Mouse (Mus musculus) spleen, postnatal 36 days (tissue): Measurements from ENCODE around the gene Tdrd12.
"Not testable (repeated sequence)": the region's sequence is repeated elsewhere in the genome, so short reads cannot be mapped to it uniquely, and the experiment has no call there.

Source experiments
- DNase-seq, 2 experiments: peaks; one replicate each; pipeline ENCODE4 v3.0.0; 2022; ENCODE audit warnings: low spot score in 2 of 2, mixed read lengths in 1 of 2

Gene Tdrd12

GRCm38 (mm10) chr7:35555224-35556204, 18.0 kb upstream of the Tdrd12 start:
- DNase-seq = peak; percentile 78 to 81

- peak in 1 of 2 experiments; percentile 23 for DNase-seq
Observed at GRCm38 (mm10) chr7:35554605-35555175, 17.1 kb upstream of the Tdrd12 start.

- DNase-seq = peak; percentile 29 to 46
Observed at GRCm38 (mm10) chr7:35553751-35554604, 16.4 kb upstream of the Tdrd12 start.

GRCm38 (mm10) chr7:35545881-35546280, 8.3 kb upstream of the Tdrd12 start:
- DNase-seq = peak; percentile 32 to 48

GRCm38 (mm10) chr7:35535750-35536512, 1.6 kb downstream of the Tdrd12 start:
- no peak for DNase-seq

GRCm38 (mm10) chr7:35530544-35530943, 7.0 kb downstream of the Tdrd12 start:
- not testable (repeated sequence) for DNase-seq

GRCm38 (mm10) chr7:35530026-35530425, 7.5 kb downstream of the Tdrd12 start:
- DNase-seq = no peak

- no peak for DNase-seq
Observed at GRCm38 (mm10) chr7:35526795-35527194, 10.8 kb downstream of the Tdrd12 start.

- DNase-seq = no peak
Observed at GRCm38 (mm10) chr7:35501995-35502394, 35.5 kb downstream of the Tdrd12 start.

GRCm38 (mm10) chr7:35497516-35497915, 40.0 kb downstream of the Tdrd12 start:
- DNase-seq = no peak

GRCm38 (mm10) chr7:35491005-35491404, 46.5 kb downstream of the Tdrd12 start:
- DNase-seq = no peak

GRCm38 (mm10) chr7:35490186-35490585, 47.4 kb downstream of the Tdrd12 start:
- DNase-seq = no peak

- no peak for DNase-seq
Observed at GRCm38 (mm10) chr7:35486553-35486952, 51.0 kb downstream of the Tdrd12 start.

GRCm38 (mm10) chr7:35485126-35485525, 52.4 kb downstream of the Tdrd12 start:
- no peak for DNase-seq

GRCm38 (mm10) chr7:35476457-35476856, 61.1 kb downstream of the Tdrd12 start:
- DNase-seq = no peak

GRCm38 (mm10) chr7:35470794-35471193, 66.8 kb downstream of the Tdrd12 start:
- DNase-seq = no peak

- DNase-seq = no peak
Observed at GRCm38 (mm10) chr7:35467856-35468255, 69.7 kb downstream of the Tdrd12 start.

GRCm38 (mm10) chr7:35465027-35465426, 72.5 kb downstream of the Tdrd12 start:
- no peak for DNase-seq

GRCm38 (mm10) chr7:35460971-35461370, 76.6 kb downstream of the Tdrd12 start:
- no peak for DNase-seq

GRCm38 (mm10) chr7:35456091-35456814, 81.3 kb downstream of the Tdrd12 start:
- DNase-seq = no peak

GRCm38 (mm10) chr7:35448867-35449266, 88.7 kb downstream of the Tdrd12 start:
- DNase-seq = no peak
